Mouse (Mus musculus) liver, postnatal 0 days (tissue): ENCODE measurements around the gene Bspry. TPM values are rescaled to one million over a fixed set of nuclear protein-coding genes. Genes with fewer than 3 reads are reported as not detected.

ENCODE experiments used
- ATAC-seq: fragments of 200-750 bp; cut with Nextera tagmentation; 2 replicates; pipeline ENCODE4 v1.8.0; 2017; ENCODE audit warnings: mild to moderate bottlenecking, moderate library complexity
- DNase-seq: peaks from one replicate; pipeline ENCODE4 v3.0.0-alpha.2; 2016
- H3K27ac ChIP-seq: fragments of 300-500 bp; sonication (generic); 2 replicates; pipeline ENCODE4 v1.5.1; 2014; ENCODE audit warnings: antibody characterized with exemption, moderate library complexity, mild to moderate bottlenecking, low read depth
- H3K27me3 ChIP-seq: fragments of 300-500 bp; sonication (generic); 2 replicates; pipeline ENCODE4 v1.6.1; 2014; ENCODE audit warnings: low read length, control low read depth, mixed read lengths; ENCODE audit not compliant: insufficient read depth
- H3K36me3 ChIP-seq: fragments of 300-500 bp; sonication (generic); replicated peaks from 2 replicates; pipeline ENCODE4 v1.6.1; 2014; ENCODE audit warnings: mild to moderate bottlenecking, control low read depth, low read length, moderate library complexity, mixed read lengths; ENCODE audit not compliant: insufficient read depth
- H3K4me1 ChIP-seq: fragments of 300-500 bp; sonication (generic); 2 replicates; pipeline ENCODE4 v1.6.1; 2014; ENCODE audit warnings: antibody characterized with exemption, mild to moderate bottlenecking, control low read depth; ENCODE audit not compliant: insufficient read depth
- H3K4me2 ChIP-seq: fragments of 300-500 bp; sonication (generic); 2 replicates; pipeline ENCODE4 v1.6.1; 2014; ENCODE audit warnings: low read depth, mild to moderate bottlenecking, low read length, moderate library complexity, mixed read lengths
- H3K4me3 ChIP-seq: fragments of 300-500 bp; sonication (generic); 2 replicates; pipeline ENCODE4 v1.5.1; 2014; ENCODE audit warnings: low read depth, low read length
- H3K9ac ChIP-seq: fragments of 300-500 bp; sonication (generic); replicated peaks from 2 replicates; pipeline ENCODE4 v1.6.1; 2014; ENCODE audit warnings: mild to moderate bottlenecking, moderate library complexity
- H3K9me3 ChIP-seq: fragments of 300-500 bp; sonication (generic); 2 replicates; pipeline ENCODE4 v1.6.1; 2016; ENCODE audit warnings: mild to moderate bottlenecking, control low read depth, low read length, mixed read lengths
- CTCF ChIP-seq: sonication (generic); IDR thresholded peaks from 2 replicates; pipeline ENCODE4 v1.5.1; 2016; ENCODE audit warnings: antibody characterized with exemption, low read depth
- EP300 ChIP-seq: IDR thresholded peaks from 2 replicates; pipeline ENCODE4 v1.6.1; 2016; ENCODE audit warnings: antibody characterized with exemption, low read depth, mild to moderate bottlenecking
- WGBS: fragments of 180-500 bp; shearing (Covaris S2); extraction: QIAGEN DNeasy Blood & Tissue Kit; methylation state at CpG from one replicate; pipeline ENCODE4 v1.1.7; 2014; ENCODE audit not compliant: insufficient replicate concordance; 5-methylcytosine and 5-hydroxymethylcytosine counted together
- polyA plus RNA-seq: library from polyadenylated mRNA; unstranded; fragments of >200 nt; fragmentation: Nextera tagmentation; extraction: Ambion mirVana; gene quantifications from 2 replicates; pipeline ENCODE4 v1.2.1, GENCODE M21; 2015

Bspry gene
- polyA plus RNA-seq, 1 experiment from 2014 or later: 0.18 TPM

DNA sequence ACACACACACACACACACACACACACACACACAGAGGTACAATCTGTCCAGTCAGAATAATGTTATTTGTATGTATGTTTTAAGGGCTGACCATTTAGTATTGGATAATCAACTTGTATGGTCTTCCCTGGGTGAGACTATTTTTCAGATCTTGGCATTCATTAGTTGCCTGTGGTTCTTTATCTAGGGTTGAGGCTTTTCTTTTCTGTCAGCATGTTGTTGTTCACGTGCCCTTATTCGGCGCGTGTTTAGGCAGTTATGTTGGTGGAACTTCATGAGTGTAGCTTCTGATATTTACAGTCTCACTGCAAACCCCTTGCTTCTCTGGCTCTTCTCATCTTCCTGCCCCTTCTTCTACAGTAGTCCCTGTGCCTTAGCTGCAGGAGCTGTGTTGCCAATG lies 47.8 kb downstream of the Bspry start:
- ATAC-seq: no peak
- Histone ChIP-seq H3K27ac (no peak overlapping the region), H3K9ac (no peak overlapping the region), H3K4me2 (no peak overlapping the region), H3K27me3 (no peaks in the 10 kb centered on the region), H3K4me3 (no peak overlapping the region), H3K4me1 (peaks cover 8% of the 10 kb centered on the region; the same call in 1 of the 2 replicates), H3K9me3 (no peaks in the 10 kb centered on the region), H3K36me3 (0 out of 2 replicates have a peak, but pooled peaks cover 2% of the 10 kb centered on the region)
- TF ChIP-seq CTCF: no peak
- no peak for TF ChIP-seq EP300
- WGBS: 47% methylated on average over 4 of the region's 4 CpGs
- no peak for DNase-seq

DNA sequence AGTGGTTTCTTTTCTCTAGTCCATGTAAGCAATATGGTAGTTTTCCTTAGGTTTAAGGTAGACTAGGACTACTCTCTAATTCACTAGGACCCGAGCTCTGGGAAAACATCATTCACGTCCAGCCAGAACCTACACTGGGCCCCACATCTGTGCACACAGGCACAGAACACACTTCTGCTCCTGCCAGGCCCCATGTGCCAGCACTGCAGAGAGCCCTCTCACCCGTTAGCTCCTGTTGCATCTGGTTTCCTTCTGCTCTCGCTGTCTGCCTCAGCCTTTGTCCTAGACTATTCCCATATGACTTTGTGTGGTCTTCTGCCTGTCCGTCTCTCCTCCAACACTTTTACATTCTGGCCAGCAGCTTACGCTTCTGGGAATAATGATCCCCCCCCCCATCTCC lies 53.9 kb downstream of the Bspry start:
- Histone ChIP-seq H3K9me3 (no peaks in the 10 kb centered on the region), H3K9ac (no peak overlapping the region), H3K4me1 (no peaks in the 10 kb centered on the region), H3K36me3 (no peaks in the 10 kb centered on the region), H3K27me3 (no peaks in the 10 kb centered on the region), H3K4me2 (no peak overlapping the region), H3K27ac (no peak overlapping the region), H3K4me3 (no peak overlapping the region)
- ATAC-seq (no peak), DNase-seq (no peak)
- no peak for TF ChIP-seq CTCF
- 79% methylated on average over 6 of the region's 6 CpGs for WGBS

DNA sequence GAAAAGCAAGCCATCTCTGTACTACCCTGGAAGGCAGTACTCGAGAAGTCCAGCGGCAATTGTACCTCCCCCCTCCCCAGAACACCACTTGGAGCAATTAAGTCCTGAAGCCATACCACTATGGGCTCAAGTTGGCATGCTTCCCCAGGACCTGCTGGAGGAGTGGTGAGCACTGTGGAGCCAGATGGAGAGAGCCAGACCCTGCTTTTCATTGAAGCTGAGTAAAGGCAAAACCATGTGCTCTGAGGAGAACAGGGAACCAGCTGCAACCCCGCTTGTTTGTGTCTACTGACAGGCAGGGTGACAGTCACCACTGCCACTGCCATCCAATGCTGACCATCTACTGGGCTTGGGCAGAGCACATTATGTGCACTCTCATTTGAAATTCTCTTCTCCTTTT lies 61.9 kb downstream of the Bspry start:
- TF ChIP-seq EP300 (no peak), CTCF (no peak)
- no peak for DNase-seq
- no peaks in the 10 kb centered on the region for H3K27me3 ChIP-seq
- 80% methylated on average over 3 of the region's 3 CpGs for WGBS
- no peaks in the 10 kb centered on the region for H3K36me3 ChIP-seq
- H3K4me3 ChIP-seq: no peak overlapping the region
- no peak for ATAC-seq
- no peak overlapping the region for H3K27ac ChIP-seq
- no peaks in the 10 kb centered on the region for H3K4me1 ChIP-seq
- no peak overlapping the region for H3K4me2 ChIP-seq
- H3K9ac ChIP-seq: no peak overlapping the region
- H3K9me3 ChIP-seq: no peaks in the 10 kb centered on the region

DNA sequence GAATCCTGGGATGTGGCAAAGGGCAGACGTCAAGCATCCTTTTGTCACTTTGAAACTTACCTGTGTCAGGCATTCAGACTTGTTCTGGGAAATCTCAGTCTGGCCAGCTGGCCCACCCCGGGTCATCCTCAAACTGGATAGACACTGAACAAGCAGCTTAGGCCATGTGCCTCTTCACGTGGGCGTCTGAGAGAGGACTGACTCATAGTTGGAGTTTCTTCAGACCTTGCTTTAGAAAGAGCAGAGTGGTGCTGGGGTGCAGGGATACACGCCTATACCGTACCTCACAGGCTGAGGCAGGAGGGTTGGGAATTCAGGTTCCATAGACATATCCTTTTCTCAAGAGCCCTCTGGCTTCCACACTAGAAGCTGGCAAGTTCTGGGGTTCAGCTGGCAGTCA lies 63.9 kb downstream of the Bspry start:
- H3K27ac ChIP-seq: no peak overlapping the region
- no peaks in the 10 kb centered on the region for H3K4me1 ChIP-seq
- H3K9me3 ChIP-seq: no peaks in the 10 kb centered on the region
- no peak overlapping the region for H3K4me3 ChIP-seq
- no peak overlapping the region for H3K9ac ChIP-seq
- H3K4me2 ChIP-seq: no peak overlapping the region
- 83% methylated on average over 6 of the region's 6 CpGs for WGBS
- TF ChIP-seq EP300 (no peak), CTCF (no peak)
- no peak for ATAC-seq
- H3K36me3 ChIP-seq: no peaks in the 10 kb centered on the region
- DNase-seq: no peak
- H3K27me3 ChIP-seq: no peaks in the 10 kb centered on the region

DNA sequence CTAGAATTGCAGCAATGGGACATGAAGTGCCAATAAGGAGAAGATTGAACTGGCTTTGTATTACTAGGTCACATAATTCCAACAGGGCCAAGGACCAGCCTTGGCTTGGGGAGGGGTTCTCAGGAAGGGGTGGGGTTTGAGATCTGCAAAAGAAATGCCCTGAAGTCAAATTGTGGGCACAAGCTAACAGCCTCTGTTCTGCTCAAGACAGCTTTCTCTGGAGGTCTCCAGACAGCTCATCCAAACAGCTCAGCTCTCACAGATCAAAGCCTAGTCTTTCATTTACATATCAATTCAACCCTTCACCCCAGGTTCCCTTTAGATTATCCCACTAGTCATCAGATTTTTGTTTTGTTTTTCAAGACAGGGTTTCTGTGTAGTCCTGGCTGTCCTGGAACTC lies 64.9 kb downstream of the Bspry start:
- Histone ChIP-seq H3K9me3 (no peaks in the 10 kb centered on the region), H3K9ac (no peak overlapping the region), H3K36me3 (no peaks in the 10 kb centered on the region), H3K4me2 (no peak overlapping the region), H3K4me3 (no peak overlapping the region), H3K27ac (no peak overlapping the region), H3K4me1 (no peaks in the 10 kb centered on the region), H3K27me3 (no peaks in the 10 kb centered on the region)
- ATAC-seq (no peak), DNase-seq (no peak)
- TF ChIP-seq EP300 (no peak), CTCF (no peak)

Other genes with a start within 250 kb of the Bspry start
- gene Zfp37, start 249.0 kb upstream of the Bspry start, polyA plus RNA-seq: 0.25 and 0.31 TPM in 2 replicates
- 8.9 and 9.2 TPM in 2 replicates for gene Slc31a2, start 217.5 kb upstream of the Bspry start, polyA plus RNA-seq
- gene Fkbp15, start 119.5 kb upstream of the Bspry start, polyA plus RNA-seq: 11.7 and 13.3 TPM in 2 replicates
- gene Slc31a1, start 119.3 kb upstream of the Bspry start, polyA plus RNA-seq: 50.9 and 54.3 TPM in 2 replicates
- gene Cdc26, start 71.4 kb upstream of the Bspry start, polyA plus RNA-seq: 45.5 and 50.7 TPM in 2 replicates
- 5.5 and 6.2 TPM in 2 replicates for gene Prpf4, start 71.3 kb upstream of the Bspry start, polyA plus RNA-seq
- gene Rnf183, start 44.8 kb upstream of the Bspry start, polyA plus RNA-seq: not detected in 2 replicates
- gene Wdr31, start 9.2 kb upstream of the Bspry start, polyA plus RNA-seq: 0.34 and 1.00 TPM in 2 replicates
- gene Hdhd3, start 23.4 kb downstream of the Bspry start, polyA plus RNA-seq: 19.7 and 20.3 TPM in 2 replicates
- 295 and 303 TPM in 2 replicates for gene Alad, start 39.9 kb downstream of the Bspry start, polyA plus RNA-seq
- gene Pole3, start 45.0 kb downstream of the Bspry start, polyA plus RNA-seq: 26.4 and 29.2 TPM in 2 replicates
- gene 4933430I17Rik, start 45.3 kb downstream of the Bspry start, polyA plus RNA-seq: not detected in 2 replicates
- gene Rgs3, start 79.8 kb downstream of the Bspry start, polyA plus RNA-seq: 6.6 and 6.7 TPM in 2 replicates